Mouse (Mus musculus): Measurements from ENCODE around the gene Spata17.

GRCm38 (mm10) chr1:187113716-187114115 lies 101.5 kb downstream of the Spata17 start:
- TF ChIP-seq POLR2A (IDR thresholded peaks at IDR 0.05; ENCODE audit: borderline replicate concordance, low read depth, low read length): no peak
- TF ChIP-seq CTCF (IDR thresholded peaks at IDR 0.05; ENCODE audit: low read depth, low read length): no peak

Data from bone marrow macrophage, adult 2 months (primary cell).